Mouse (Mus musculus) brown adipose tissue, adult 24 weeks (tissue): ENCODE data around the gene Gm21972. TPM values are rescaled to one million over a fixed set of nuclear protein-coding genes. Genes with fewer than 3 reads are reported as not detected.

Source experiments
- H3K27ac ChIP-seq: fragments of 200-500 bp; replicated peaks from 2 replicates; pipeline ENCODE4 v1.5.1; 2012; ENCODE audit warnings: low read depth, mild to moderate bottlenecking, low read length
- H3K4me1 ChIP-seq: fragments of 200-500 bp; 2 replicates; pipeline ENCODE4 v1.6.1; 2012; ENCODE audit warnings: low read length, mixed read lengths; ENCODE audit not compliant: control insufficient read depth, insufficient read depth, insufficient read length
- H3K4me3 ChIP-seq: fragments of 200-500 bp; 2 replicates; pipeline ENCODE4 v1.5.1; 2012; ENCODE audit warnings: low read depth, mild to moderate bottlenecking, low read length, moderate library complexity; ENCODE audit not compliant: insufficient read depth
- polyA plus RNA-seq: library from polyadenylated mRNA; stranded (reverse); fragments of >200 nt; gene quantifications from 2 replicates; pipeline ENCODE4 v1.2.4, GENCODE M21; 2012; ENCODE audit not compliant: missing spikeins, insufficient read depth, insufficient read length

Gene Gm21972
- polyA plus RNA-seq, 1 experiment: 3.1 TPM

DNA sequence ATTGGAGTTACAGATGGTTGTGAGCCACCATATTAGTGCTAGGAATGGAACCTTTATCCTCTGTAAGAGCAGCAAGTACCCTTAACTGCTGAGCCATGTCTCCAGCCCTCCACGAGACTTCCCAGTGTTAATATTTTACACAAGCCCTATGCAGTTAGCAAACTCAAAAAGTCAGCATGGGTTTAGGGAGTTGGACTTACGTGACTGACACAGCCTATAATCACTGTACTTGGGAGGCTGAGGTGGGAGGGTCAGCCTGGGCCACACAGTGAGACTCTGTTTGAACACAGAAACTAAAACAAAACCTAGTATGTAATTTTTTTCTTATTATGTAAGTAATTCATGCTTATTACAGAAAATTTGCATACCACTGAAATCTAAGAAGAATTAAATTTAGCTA, 54.8 kb downstream of the Gm21972 start:
- Histone ChIP-seq H3K4me3 (no peak overlapping the region), H3K4me1 (no peaks in the 10 kb centered on the region), H3K27ac (no peak overlapping the region)

DNA sequence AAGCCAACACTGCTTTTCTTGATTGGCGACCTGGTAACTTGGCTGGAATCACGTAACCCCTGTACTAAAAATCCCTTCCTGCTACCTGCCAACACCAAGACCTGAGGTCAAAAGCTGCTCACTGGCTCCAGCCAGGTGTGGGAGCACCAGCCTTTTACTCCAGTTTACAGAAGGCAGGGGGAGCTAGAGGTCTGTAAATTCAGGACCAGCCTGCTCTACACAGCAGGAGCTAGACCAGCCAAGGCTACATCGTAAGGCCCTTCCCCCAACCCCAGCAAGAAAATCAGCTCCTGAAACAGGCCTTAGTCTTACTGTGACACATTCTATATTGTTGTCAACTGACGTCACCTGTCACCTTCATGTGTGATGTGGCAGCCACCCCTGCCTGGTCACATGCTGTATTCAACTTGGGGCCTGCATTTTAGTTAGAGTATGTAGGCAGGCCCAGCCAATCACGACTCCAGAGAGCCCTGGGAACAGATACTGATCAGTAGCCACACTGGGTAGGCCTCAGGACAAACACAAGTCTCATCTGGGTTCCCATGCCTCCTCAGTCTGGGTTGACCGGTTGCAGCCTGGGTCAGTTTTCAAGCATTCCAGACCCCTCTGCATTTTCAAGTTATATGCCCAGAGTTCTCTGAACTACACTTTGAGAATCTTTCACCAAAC, 55.7 kb downstream of the Gm21972 start:
- Histone ChIP-seq H3K4me1 (no peaks in the 10 kb centered on the region), H3K27ac (no peak overlapping the region), H3K4me3 (no peak overlapping the region)

DNA sequence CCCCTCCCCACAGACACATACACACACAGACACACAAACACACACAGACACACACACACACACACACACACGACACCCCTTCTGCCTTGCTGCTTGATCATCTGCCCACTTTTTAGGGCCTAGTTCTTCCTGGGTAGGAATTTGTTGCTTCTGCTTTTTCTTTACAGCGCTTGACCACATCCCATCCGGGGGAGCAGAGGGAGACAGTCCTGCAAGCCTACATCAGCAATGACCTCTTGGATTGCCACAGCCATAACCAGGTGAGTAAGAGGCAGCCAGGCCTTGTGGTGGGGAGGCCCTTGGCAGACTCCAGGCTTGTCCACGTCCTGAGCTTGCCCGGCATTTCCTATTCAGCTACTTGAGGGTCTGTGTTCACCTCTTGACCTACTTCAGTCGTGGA, 57.4 kb downstream of the Gm21972 start:
- Histone ChIP-seq H3K4me1 (no peaks in the 10 kb centered on the region), H3K4me3 (no peak overlapping the region), H3K27ac (no peak overlapping the region)

DNA sequence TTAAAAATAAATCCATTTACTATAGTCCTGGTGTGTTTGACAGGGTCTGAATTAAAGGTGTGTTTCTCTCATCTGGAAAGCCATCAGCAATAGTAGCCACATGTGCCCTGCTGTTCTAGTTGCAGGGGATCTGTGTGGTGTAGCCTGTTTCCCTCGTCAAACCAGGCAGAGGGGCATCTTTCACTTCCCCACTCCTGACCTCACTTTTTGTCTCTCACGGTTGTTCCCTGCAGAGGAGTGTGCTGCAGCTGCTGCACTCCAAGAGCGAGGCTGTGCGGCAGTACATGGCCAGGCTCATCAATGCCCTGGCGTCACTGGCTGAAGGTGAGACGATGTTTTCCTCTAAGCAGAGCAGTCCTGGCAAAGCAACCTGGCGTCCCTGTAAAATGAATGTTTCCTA, 60.6 kb downstream of the Gm21972 start:
- no peak overlapping the region for H3K4me3 ChIP-seq
- H3K27ac ChIP-seq: no peak overlapping the region
- no peaks in the 10 kb centered on the region for H3K4me1 ChIP-seq

DNA sequence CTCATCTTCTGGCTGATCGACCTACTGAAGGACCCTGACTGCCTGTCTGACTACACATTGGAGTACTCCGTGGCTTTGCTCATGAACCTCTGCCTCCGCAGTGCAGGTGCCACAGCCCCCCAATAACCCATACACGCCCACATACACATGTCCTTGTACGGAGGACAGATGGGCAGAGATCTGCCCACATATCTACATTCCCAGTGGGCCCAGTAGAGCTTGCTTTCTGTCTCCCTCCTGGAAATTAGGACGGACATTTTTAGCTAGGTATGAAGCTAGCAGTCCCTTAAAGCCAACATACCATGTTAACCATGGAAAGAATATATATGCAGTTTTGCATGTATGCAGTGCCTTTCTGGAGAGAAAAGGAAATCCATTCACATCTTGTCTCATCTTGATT, 64.8 kb downstream of the Gm21972 start:
- H3K4me3 ChIP-seq: no peak overlapping the region
- H3K4me1 ChIP-seq: no peaks in the 10 kb centered on the region
- no peak overlapping the region for H3K27ac ChIP-seq

DNA sequence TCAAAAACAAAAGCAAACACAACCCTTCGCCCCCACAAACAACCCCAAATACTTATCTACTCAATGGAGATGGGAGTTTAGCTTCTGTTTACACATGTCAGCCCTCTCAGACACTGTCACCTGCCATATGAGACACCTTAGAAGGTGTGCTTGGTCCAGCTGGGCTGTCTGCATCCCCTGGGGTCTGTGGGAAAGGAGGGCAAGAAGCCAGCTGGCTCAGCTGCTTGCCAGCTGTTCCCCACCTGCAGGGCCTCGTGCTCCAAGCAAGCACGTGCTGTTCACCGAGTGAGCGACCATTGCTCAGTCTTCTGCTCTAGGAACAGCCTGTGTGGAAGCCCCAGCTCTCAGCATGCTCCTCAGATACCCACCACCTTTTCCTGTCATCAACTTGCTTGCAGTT, 65.6 kb downstream of the Gm21972 start:
- Histone ChIP-seq H3K27ac (no peak overlapping the region), H3K4me3 (no peak overlapping the region), H3K4me1 (no peaks in the 10 kb centered on the region)

DNA sequence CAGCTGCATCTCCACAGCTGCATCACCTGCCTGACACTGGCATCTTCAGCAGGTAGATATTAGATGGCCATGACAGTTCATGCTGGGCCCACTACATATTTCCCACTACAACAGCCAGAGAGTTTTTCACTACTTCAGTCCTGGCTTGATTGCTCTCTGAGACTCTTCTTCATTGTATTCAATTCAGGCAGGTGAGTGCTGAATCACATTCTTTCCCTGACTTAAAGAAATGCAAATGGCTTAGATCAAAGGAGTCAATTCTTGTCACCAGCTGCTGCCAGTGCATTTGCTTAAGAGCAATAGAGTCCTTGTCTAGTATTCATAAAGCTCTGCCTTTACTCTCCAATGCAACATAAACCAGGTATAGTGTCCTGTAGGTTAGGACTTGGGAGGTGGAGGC, 67.9 kb downstream of the Gm21972 start:
- Histone ChIP-seq H3K4me1 (no peaks in the 10 kb centered on the region), H3K27ac (no peak overlapping the region), H3K4me3 (no peak overlapping the region)

DNA sequence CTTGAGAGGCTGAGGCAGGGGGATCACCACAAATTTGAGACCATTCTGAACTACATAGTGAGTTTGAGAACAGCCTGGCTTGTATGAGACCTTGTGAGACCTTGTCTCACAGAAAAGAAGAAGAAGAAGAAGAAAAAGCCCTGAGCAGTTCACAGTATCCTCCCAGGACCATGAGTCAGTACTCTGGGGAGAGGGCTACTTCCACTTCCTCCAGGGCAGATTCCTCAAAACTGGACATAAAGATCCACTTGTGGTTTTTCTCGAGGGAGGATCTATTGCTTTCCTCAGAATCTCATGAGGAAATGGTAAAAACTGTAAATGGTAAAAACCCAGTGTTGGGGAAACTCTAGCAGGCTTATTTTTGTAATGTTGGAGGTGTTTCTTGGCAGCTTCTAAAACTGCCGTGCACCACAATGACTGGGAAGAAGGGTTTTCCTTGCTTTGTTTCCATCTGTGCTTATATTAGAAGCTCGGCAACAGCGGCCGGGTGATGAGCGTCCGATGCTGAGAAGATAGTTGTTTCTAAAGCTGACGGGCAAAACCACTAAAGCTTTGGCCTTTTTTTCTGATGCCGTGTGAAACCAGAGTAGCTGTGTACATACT, 69.3 kb downstream of the Gm21972 start:
- Histone ChIP-seq H3K4me1 (no peaks in the 10 kb centered on the region), H3K4me3 (no peak overlapping the region), H3K27ac (no peak overlapping the region)

DNA sequence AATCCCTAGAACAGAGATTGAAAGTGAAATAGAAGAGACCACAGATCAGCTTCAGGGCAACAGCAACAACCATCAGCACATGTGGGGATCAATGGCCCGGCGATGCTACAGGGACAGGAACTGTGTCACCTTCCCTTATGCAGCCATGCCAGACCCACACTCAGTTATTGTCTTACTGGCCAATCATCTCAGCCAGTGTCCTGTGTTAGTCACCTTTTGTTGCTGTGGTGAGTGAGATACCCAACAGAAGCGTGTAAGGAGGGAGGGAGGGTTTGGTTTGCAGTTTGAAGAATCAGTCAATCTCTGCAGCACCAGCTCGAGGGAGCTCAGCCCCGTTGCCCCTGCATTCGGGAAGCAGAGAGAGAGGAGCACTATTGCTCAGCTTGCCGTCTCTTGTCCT, 77.2 kb downstream of the Gm21972 start:
- Histone ChIP-seq H3K27ac (no peak overlapping the region), H3K4me1 (no peaks in the 10 kb centered on the region), H3K4me3 (no peak overlapping the region)

DNA sequence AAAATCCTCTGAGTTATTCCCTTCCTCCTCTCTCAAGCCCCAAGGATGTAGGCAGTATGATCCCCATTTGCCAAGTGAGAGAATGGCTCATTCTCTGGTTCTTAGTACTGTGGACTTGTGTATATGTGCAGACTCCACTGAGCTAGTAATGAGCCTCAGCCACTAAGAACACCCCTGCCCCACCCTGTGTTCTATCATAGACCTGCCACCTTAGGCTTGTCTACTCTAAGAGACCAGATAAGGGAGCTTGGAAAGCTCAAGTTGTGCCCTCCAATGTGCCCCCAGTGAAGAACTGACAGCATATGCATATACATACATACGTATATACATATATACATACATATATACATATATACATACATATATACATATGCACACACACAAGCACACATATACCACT, 78.1 kb downstream of the Gm21972 start:
- no peak overlapping the region for H3K4me3 ChIP-seq
- no peak overlapping the region for H3K27ac ChIP-seq
- no peaks in the 10 kb centered on the region for H3K4me1 ChIP-seq

Other genes starting within 250 kb of the Gm21972 start
- 25.8 and 34.7 TPM in 2 replicates for gene Itm2c, start 239.4 kb upstream of the Gm21972 start, polyA plus RNA-seq
- not detected in 2 replicates for gene 4933407L21Rik, start 205.2 kb upstream of the Gm21972 start, polyA plus RNA-seq
- gene Gpr55, start 172.6 kb upstream of the Gm21972 start, polyA plus RNA-seq: not detected in 2 replicates
- not detected in 2 replicates for gene Spata3, start 116.8 kb upstream of the Gm21972 start, polyA plus RNA-seq
- 0.40 TPM in 1 of 2 replicates, not detected in the other for gene 2810459M11Rik, start 87.8 kb upstream of the Gm21972 start, polyA plus RNA-seq
- gene Psmd1, start 69.2 kb upstream of the Gm21972 start, polyA plus RNA-seq: 76.2 and 91.1 TPM in 2 replicates
- not detected in 2 replicates for gene Htr2b, start 21.7 kb upstream of the Gm21972 start, polyA plus RNA-seq
- gene Armc9, start 21.1 kb downstream of the Gm21972 start, polyA plus RNA-seq: 2.2 and 4.4 TPM in 2 replicates
- not detected in 2 replicates for gene B3gnt7, start 169.2 kb downstream of the Gm21972 start, polyA plus RNA-seq
- gene Ncl, start 225.8 kb downstream of the Gm21972 start, polyA plus RNA-seq: 88.2 and 112 TPM in 2 replicates